Mouse (Mus musculus): ENCODE measurements at regions not wholly inside any gene's neighbourhood (a gene's known extent, or its start where the extent isn't known, plus 50 kb on each side); places are given as distances from the start of the nearest gene placed in this dataset.

DNA sequence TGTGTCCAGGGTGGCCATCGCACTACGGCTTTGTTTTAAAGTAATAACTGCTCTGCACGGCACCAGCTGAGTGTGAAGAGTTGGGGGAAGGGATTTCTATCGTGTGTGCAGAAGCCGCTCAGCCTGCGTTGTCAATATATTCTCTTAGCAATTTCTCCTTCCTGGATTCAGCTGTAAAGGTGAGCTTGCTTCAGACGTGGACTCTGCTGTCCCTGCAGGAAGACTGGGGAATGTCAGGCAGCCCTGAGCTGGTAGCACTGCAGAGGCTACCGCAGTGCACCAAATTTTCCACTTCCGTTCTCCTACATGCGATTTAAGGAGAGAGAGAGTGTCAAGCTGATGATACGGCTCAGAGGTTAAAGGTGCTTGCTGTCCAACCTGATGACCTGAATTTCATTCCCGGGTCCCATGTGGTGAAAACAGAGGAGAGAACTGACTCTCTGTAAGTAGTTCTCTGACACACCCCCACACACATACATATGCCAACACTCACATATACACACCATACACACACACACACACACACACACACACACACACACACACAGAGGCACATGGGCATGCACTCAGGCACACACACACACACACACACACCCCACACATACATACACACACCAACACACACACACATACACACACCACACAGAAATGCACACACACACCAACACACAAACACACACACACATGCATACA lies 59.9 kb upstream of the Prelid3b start:
- peak; percentile 9 to 14 for DNase-seq

DNA sequence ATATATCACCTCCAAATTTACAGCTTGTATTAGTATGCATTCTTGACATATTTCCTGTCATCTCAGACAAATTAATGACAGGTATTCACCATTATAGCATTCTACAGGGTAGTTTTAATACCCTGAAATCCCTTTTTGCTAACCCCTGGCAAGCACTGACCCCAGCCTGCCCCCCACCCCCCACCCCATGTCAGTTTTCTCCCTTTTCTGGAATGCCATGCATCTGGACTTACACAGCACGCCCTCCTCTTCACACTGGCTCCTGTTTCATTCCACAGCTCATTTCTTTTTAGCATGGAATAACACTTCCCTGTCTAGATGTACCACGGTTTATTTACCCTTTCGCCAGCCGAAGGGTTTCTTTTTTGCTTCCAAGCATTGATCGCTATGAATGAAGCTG lies 67.8 kb upstream of the Prelid3b start:
- DNase-seq, result no peak

DNA sequence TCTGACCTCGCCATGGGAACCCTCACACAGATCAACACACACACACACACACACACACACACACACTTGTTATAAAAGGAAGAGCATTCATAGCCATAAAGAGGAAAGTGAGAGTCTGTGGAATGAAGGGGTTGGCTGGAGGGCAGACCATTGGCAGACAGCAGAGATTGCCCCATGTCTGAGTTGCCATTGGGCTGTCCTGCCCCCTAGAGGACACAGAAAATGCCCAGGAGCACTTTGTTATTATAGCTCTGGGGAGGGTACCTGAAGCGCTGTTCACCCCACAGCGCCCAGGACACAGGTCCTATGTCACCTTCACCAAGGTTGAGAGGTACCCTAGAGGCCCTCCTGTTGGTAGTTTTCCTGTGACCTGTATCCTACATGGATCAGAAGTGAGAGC lies 74.3 kb upstream of the Prelid3b start:
- DNase-seq, result peak; percentile 49 to 54

DNA sequence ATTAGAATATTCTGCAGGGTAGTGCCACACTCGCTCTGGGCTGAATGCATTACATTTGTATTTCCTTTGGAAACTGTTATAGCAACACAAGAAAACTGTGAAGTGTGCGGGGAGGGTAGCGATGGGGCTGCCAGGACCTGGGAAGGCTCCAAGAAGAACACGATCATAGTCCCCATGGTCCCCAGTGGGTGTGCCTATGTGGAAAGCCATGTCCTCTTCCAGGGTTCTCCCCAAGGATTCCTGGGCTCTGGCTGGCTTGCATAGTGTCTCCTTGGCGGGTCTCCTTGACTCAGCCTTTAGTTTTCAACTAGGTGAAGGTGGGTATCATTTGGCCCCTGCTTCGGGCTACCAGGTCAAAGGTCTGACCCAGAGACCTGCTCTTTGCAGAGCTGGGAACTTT lies 74.8 kb upstream of the Prelid3b start:
- no peak for DNase-seq

DNA sequence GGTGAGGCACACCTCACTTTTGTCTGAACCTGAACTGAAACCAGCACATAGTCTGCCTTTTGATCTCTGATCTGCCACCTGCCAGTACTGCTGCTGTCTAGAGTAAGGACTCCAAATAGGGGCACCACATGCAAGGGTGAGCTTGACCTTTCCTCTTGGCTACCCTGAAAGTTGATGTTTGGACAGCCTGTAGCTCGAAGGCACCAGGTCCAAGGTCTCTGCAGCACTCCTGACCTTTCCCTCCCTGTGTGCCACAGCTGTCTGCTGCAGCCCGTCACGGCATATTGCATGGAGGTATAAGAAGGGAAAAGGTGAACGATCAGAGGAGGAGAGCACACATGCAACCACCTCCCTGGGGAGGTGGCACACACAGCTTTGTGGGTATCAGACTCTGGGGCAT lies 75.9 kb upstream of the Prelid3b start:
- DNase-seq, result no peak

DNA sequence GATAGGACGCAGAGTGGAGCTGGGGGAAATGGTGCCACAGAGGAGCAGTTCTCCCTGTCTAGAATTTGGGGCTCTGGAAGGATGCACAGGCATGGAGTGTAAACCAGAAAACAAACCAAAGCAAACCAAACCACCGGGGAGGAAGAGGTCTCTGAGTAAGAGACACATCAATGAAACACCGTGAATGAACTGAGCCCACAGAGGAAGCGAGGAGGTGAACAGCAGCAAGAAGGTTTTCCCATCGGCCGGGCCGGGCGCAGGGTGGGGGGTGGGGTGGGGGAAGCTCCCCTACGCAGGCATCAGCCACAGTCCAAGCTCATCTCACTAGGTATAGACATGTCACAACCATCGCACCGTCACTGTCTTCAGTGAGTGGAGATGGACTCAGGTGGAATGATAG lies 82.9 kb upstream of the Prelid3b start:
- no peak for DNase-seq

DNA sequence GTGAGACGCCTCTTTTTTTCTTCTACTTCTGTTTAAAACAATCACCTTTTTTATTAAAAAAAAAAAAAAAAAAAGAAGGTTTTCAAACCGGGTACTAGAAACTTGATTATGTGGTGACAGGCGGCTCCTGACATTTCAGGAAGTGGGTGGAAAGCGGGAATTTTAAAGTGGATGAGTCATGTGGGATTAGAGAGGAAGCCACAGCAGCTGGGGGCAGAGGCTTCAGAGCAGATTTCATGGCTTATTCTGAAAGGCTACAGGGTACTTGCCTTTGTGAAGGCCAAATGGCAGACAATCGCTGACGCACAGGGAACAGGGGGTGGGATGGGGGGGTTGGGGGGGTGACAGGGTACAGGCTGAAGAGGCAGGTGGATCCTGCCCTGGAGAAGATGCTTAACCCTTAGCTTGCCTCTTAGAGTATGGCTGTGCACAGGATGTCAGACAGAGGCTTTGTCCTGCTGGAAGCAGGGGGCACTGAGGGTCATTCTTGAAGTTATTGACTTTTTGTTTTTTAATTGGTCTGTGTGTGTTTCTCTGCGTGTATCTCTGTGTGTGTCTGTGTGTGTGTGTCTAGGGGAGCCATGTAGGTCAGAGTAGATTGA lies 81.4 kb upstream of the Zfp831 start:
- DNase-seq, result no peak

DNA sequence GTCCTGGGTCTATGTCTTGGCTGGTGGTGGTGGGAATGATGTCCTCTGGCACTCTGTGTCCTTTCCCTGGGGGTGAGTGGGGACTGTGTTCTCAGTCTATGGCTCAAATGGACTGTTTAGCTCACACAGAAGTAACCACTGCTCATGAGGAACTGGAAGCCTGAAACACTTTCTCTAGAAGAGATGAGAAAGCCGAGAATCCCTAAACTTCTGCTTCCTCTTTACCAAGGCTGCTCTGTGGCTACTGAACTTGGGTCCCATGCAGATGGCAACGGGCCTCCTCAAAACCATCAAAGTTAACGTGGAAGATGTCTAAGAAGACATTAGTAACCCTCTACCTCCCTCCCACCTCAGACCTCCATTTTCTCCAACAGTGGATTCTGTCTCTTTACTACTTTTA lies 79.4 kb upstream of the Zfp831 start:
- peak; percentile 22 to 31 for DNase-seq

DNA sequence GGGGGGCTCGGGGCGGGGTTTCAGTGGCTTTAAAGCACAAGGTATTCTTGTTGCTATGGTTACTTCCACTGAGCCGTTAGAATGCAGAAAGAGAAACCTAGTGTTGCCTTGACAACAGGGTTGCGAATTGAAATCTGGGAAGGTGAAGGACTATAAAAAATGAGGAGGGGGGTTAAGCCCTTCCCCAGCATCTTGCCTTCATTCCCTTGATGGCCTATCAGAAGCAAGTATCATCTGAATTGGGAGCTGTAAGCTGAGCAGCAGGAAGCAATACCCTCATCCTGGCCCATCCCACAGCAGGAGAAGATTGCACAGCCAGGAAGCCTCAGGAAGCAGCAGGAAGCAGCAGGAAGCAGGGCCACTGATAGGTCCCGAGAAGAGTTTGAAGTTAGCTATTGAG lies 78.5 kb upstream of the Zfp831 start:
- peak; percentile 7 to 10 for DNase-seq

DNA sequence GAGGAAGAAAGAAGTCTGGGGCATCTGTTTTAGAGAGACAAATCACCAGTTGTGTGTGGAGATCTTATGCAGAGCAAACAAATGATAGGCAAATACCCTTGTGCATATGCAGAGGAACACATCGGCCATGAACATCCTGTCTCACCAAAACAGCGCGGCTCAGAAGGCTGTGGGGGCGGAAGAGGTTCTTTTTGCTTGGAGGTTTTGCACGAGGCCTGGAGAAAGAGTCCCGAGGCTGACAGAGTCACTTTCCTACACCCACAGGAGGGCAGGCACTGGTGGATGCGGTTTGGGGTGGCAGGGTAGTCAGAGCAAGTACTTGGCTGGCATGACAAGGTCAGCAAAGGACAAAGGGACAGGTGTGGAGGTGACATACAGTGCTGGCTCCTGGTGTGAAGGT lies 77.4 kb upstream of the Zfp831 start:
- DNase-seq, result peak; percentile 62 to 68

DNA sequence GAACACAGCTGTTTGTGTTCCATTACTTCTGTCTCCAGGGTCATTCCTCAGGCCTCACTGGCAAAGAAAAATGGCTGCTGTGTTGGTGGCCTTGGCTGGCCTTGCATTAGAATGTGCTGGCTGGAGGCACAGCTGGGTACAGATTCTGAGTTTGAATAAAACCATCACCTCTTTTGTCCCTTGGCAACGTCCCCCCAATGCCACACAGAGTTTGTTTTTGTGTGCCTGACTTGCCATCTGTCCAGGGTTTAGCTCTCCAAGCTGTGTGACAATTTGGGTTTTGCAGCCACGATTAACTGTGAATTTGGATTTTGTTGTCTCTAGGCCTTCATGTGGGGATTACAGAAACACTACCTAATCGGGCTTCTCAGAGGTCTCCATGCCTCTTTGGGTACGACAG lies 76.6 kb upstream of the Zfp831 start:
- no peak for DNase-seq

DNA sequence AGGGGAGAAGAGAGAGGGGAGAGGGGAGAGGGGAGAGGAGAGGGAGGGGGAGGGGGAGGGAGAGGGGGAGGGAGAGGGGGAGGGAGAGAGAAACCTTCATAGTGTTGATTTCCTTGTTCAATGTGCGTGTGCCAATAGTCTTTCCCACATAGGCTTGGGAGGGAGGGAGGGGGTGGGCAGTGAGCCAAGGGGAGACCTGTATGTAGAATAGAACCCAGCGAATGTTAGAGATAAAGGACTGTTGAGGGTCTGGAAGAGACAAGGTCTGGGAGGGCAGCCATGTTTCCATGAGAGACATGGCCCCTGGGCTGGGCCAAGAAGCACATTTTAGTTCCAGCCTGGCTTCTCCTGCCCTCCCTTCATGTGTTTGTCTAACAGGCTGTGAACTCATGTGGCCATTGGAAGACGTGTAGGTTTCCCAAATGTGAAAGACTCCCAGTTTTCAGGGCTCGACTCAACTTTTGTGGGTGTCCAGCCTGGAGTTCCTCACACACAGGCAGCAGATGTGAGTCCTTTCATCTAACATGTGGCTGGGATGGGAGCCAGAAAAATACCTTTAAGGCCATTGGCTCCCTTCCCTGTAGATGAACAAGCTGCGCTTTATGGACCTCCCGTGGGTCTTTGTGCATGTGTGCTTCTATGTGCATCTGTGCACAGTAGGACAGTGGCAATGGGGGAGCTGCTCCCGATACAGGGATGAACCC lies 68.4 kb upstream of the Zfp831 start:
- no peak for DNase-seq

DNA sequence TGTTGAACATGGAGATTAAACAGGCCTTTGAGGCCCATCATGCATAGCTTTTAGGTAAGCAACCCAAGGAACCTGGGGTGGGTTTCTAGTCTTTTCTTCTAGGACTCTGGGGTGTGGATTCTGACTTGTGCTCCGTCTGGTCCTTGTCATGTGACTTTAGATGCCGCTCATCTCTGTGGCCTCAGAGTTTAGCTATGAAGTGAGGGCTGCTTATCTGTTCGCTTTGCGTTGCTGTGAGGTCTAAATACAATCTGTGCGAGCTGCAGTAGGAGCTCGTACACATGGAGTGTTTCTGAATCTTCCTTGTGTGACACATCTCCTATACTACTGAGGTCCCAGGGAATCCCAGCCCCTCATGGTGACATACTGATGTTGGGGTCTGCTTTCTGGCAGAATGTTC lies 67.8 kb upstream of the Zfp831 start:
- no peak for DNase-seq

DNA sequence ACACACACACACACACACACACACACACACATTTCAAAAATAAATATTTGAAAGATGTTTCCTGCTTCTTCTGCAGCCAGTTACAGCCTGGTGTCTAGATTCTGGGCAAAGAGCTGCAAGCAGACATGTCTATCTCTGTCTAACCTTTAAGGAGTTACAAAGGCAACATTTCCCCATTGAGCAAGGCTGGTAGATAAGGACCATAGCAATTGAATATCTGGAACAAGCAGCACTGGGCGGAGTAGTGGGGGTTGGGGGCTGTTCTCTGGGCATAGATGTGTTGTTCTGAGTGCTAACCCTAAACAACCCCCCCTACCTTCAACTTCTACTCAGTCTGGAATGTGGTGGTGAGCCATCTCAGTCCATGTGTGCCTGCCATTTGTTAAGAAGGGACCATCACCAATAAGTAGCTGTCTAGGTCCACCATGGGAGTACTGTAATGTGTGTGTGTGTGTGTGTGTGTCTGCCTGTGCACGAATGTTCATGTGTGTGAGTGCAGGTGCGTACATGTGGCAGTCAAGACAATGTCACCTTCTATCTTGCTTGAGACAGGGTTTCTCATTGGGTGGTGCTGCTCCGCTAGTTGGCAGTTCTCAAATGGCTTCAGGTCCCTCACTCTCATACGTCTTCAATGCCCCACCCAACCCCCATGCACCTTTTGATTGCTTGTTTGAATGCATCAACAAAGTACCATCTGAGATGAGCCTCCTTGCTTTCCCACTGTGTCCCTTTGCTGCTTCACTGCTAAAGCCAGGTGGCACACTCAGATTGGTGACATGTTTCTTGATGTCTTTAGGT lies 62.2 kb upstream of the Zfp831 start:
- no peak for DNase-seq

DNA sequence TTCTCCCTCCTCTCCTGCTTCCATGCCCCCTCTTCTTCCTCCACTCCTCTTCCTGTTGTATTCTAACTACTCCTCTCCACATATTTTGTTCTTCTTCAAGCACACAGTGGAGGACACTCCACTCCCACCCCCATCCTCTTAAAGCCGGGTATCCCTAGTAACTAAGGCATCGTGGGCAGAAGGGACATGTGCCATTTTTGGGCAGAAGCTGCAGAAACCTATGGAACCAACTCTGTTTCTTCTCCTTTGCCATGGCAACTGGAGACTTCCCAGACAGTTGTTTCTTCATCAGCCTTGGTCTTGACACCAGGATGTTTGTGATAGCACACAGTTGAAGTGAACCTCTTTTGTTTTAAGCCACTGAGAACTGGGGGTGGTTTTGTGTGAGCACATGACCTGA lies 59.1 kb upstream of the Zfp831 start:
- no peak for DNase-seq
